Mouse (Mus musculus) central nervous system, embryonic 11.5 days (tissue): ENCODE measurements around the gene Htr7. TPM values are rescaled to one million over a fixed set of nuclear protein-coding genes. Genes with fewer than 3 reads are reported as not detected.

ENCODE experiments used
- polyA plus RNA-seq: library from polyadenylated mRNA; depleted of rRNA; stranded (reverse); fragments of >200 nt; gene quantifications from 2 replicates; pipeline ENCODE4 v1.2.3, GENCODE M21; 2012; rRNA removed

The Htr7 gene
- polyA plus RNA-seq, result 0.31 and 0.42 TPM in 2 replicates

DNA sequence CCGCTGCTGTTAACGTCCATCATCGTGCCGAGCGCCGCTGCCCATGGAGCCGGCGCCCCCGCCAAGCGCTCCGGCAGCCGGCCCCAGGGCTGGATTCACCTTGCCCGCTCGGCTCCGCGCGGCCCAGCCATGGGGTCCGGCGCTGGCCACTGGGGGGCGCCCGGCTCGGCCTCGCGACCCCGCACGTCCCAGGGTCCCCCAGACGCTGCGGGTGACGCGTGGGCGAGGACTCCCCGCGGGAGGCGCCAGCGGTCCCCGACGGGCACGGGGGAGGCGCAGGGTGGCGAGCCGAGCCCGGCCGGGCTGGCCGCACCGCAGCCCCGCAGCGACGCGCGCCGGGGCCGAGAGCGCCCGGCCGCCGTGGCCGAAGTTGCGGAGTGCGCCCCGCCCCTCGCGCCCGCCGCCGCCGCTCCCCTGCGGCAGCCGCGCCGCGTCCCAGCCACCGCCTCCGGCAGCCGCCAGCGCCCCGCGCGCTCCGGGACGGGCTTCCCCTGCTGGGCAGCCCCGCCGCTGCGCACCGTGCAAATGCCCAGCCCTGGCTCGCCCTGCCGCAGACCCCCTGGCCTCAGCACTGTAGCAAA is at the start of gene Htr7:
Gene Htr7, minus strand, starts transcription at position 277 of the 581 bp plus-strand sequence.

DNA sequence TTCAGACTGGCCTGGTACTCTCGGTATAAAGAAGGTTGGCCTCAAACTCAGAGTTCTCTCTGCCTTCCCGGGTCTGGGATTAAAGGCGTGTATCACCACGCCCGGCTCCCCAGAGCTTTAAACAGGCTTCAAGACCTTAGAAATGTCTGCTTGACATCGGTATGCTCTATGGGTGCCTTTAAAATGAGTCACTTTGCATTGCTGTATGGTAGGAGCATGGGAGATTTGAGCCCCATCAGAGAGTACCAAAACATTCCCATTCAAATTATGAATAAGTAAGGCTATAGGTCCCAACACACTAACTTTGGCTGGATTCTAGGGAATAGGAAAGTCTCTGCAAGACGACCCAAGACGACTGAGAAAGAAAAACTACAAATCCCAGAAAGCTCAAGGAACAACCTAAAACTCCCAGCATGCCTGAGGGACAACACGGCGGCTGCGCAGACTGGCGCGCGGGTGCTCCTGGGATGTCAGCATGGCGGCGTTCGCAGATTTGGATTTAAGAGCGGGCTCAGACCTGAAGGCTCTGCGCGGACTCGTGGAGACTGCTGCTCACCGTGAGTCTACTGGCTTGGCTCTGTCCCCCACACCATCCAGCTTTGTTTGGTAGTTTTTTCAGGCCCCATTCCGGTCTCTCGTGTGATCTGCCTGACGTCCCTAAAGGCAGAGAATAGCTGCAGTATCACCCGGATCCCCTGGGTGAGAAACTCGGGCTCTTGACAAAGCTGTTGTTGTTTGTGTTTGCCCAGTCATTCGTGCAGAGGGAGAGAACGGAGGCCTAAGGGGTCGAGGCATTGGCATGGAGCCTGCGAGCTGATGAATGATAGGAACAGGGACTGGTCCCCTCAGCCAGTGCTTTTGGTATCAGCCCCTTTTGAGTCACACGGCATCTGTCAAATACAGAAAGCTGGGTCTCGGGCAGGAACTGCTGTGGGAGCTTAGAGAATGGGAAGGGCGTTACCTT is 26.2 kb upstream of the Htr7 start, which contains the start of gene Rpp30:
Gene Rpp30, plus strand, starts transcription at position 455 of the 964 bp plus-strand sequence.

Other genes with a start within 250 kb of the Htr7 start
- 48.1 and 49.5 TPM in 2 replicates for gene Rpp30, start 26.2 kb upstream of the Htr7 start, polyA plus RNA-seq
- gene Ankrd1, start 62.6 kb upstream of the Htr7 start, polyA plus RNA-seq, result 12.6 and 12.7 TPM in 2 replicates